Mouse (Mus musculus): ENCODE results near the gene Zfp526. TPM values are rescaled to one million over a fixed set of nuclear protein-coding genes. Genes with fewer than 3 reads are reported as not detected.
A peak's percentile ranks its signal among the peaks of the same experiment; 100 is the strongest.
"Not testable (repeated sequence)": the region's sequence is repeated elsewhere in the genome, so short reads cannot be mapped to it uniquely, and the experiment has no call there.

The Zfp526 gene
- total RNA-seq, 2 experiments from 2014 or later: 8.0 to 9.1 TPM

GRCm38 (mm10) chr7:25251822-25252221 is 30.6 kb downstream of the Zfp526 start:
- intact Hi-C loops (cut with DNase I): loop anchor here (2.0 kb wide), 1 partner anchor 15 kb away; the partner anchor contains the start of gene Cic
- peak in 1 of 2 experiments; percentile 36 for DNase-seq

- intact Hi-C loops (cut with DNase I): no loop called here
- no peak for DNase-seq
Measured at GRCm38 (mm10) chr7:25261896-25262295, 40.7 kb downstream of the Zfp526 start.

- no peak for DNase-seq
- intact Hi-C loops (cut with DNase I): no loop called here
Measured at GRCm38 (mm10) chr7:25263968-25264870, 43.0 kb downstream of the Zfp526 start.

- not testable (repeated sequence) for DNase-seq
- intact Hi-C loops (cut with DNase I): loop anchor here (2.0 kb wide), 1 partner anchor 13 kb away; no protein-coding TSS in a partner anchor
Measured at GRCm38 (mm10) chr7:25265743-25266142, 44.5 kb downstream of the Zfp526 start.

GRCm38 (mm10) chr7:25266180-25266962 is 45.1 kb downstream of the Zfp526 start:
- intact Hi-C loops (cut with DNase I): loop anchor here (2.0 kb wide), 1 partner anchor 14 kb away; no protein-coding TSS in a partner anchor
- no peak for DNase-seq

GRCm38 (mm10) chr7:25267301-25267750 is 46.1 kb downstream of the Zfp526 start, which contains the start of gene Cic:
Cic (plus strand) TSS chr7:25267704.
- peak; percentile 96 to 98 for DNase-seq
- intact Hi-C loops (cut with DNase I): loop anchor here (2.0 kb wide), 1 partner anchor 15 kb away; no protein-coding TSS in a partner anchor

- peak; percentile 98 to 99 for DNase-seq
- intact Hi-C loops (cut with DNase I): loop anchor here (2.0 kb wide), 1 partner anchor 15 kb away; no protein-coding TSS in a partner anchor
Measured at GRCm38 (mm10) chr7:25267751-25268463, 46.7 kb downstream of the Zfp526 start.

GRCm38 (mm10) chr7:25268588-25268987 is 47.4 kb downstream of the Zfp526 start:
- DNase-seq: no peak
- intact Hi-C loops (cut with DNase I): no loop called here

GRCm38 (mm10) chr7:25269029-25269428 is 47.8 kb downstream of the Zfp526 start:
- no peak for DNase-seq
- intact Hi-C loops (cut with DNase I): no loop called here

- intact Hi-C loops (cut with DNase I): no loop called here
- peak in 1 of 2 experiments; percentile 5 for DNase-seq
Measured at GRCm38 (mm10) chr7:25269545-25270271, 48.5 kb downstream of the Zfp526 start.

GRCm38 (mm10) chr7:25270652-25271633 is 49.7 kb downstream of the Zfp526 start:
- DNase-seq: peak in 1 of 2 experiments; percentile 1
- intact Hi-C loops (cut with DNase I): no loop called here

GRCm38 (mm10) chr7:25271651-25272444 is 50.6 kb downstream of the Zfp526 start:
- peak in 1 of 2 experiments; percentile 2 for DNase-seq
- intact Hi-C loops (cut with DNase I): no loop called here

- peak in 1 of 2 experiments; percentile 3 for DNase-seq
- intact Hi-C loops (cut with DNase I): no loop called here
Measured at GRCm38 (mm10) chr7:25272445-25273258, 51.4 kb downstream of the Zfp526 start.

- intact Hi-C loops (cut with DNase I): loop anchor here (1.0 kb wide), 1 partner anchor 13 kb away; no protein-coding TSS in a partner anchor
- peak in 1 of 2 experiments; percentile 1 for DNase-seq
Measured at GRCm38 (mm10) chr7:25273259-25274241, 52.3 kb downstream of the Zfp526 start.

- peak in 1 of 2 experiments; percentile 2 for DNase-seq
- intact Hi-C loops (cut with DNase I): loop anchor here (1.0 kb wide), 1 partner anchor 14 kb away; no protein-coding TSS in a partner anchor
Measured at GRCm38 (mm10) chr7:25274571-25274970, 53.3 kb downstream of the Zfp526 start.
